Mouse (Mus musculus) hindbrain, embryonic 10.5 days (tissue): ENCODE data around the gene Wdr91. TPM values are rescaled to one million over a fixed set of nuclear protein-coding genes. Genes with fewer than 3 reads are reported as not detected.

ENCODE experiments used
- DNase-seq: peaks from one replicate; pipeline ENCODE4 v3.0.0-alpha.2; 2017; ENCODE audit warnings: low spot score
- H3K27ac ChIP-seq: fragments of 300-500 bp; sonication (generic); 2 replicates; pipeline ENCODE4 v1.5.1; 2016; ENCODE audit warnings: mild to moderate bottlenecking, moderate library complexity
- H3K27me3 ChIP-seq: fragments of 300-500 bp; sonication (generic); 2 replicates; pipeline ENCODE4 v1.6.1; 2016; ENCODE audit warnings: mild to moderate bottlenecking; ENCODE audit not compliant: poor library complexity, insufficient read depth, severe bottlenecking
- H3K36me3 ChIP-seq: fragments of 300-500 bp; sonication (generic); 2 replicates; pipeline ENCODE4 v1.6.1; 2016; ENCODE audit warnings: mild to moderate bottlenecking, moderate library complexity
- H3K4me1 ChIP-seq: fragments of 300-500 bp; sonication (generic); replicated peaks from 2 replicates; pipeline ENCODE4 v1.6.1; 2016; ENCODE audit warnings: mild to moderate bottlenecking
- H3K4me3 ChIP-seq: fragments of 300-500 bp; sonication (generic); 2 replicates; pipeline ENCODE4 v1.5.1; 2016; ENCODE audit warnings: mild to moderate bottlenecking, moderate library complexity
- H3K9me3 ChIP-seq: fragments of 300-500 bp; sonication (generic); 2 replicates; pipeline ENCODE4 v1.6.1; 2016; ENCODE audit warnings: mild to moderate bottlenecking, moderate library complexity
- WGBS: fragments of 180-500 bp; shearing (Covaris S2); methylation state at CpG from one replicate; pipeline ENCODE4 v1.1.7; 2016; 5-methylcytosine and 5-hydroxymethylcytosine counted together
- polyA plus RNA-seq: library from polyadenylated mRNA; unstranded; fragments of >200 nt; fragmentation: Nextera tagmentation; extraction: Ambion mirVana; gene quantifications from 2 replicates; pipeline ENCODE4 v1.2.1, GENCODE M21; 2016

Gene Wdr91
- polyA plus RNA-seq, 1 experiment from 2014 or later: 13.5 TPM

- no peak for DNase-seq
- peaks cover 24% of the 10 kb centered on the region; the same call in 1 of the 2 replicates for H3K36me3 ChIP-seq
- no peaks in the 10 kb centered on the region for H3K9me3 ChIP-seq
- H3K4me3 ChIP-seq: no peak overlapping the region
- no peaks in the 10 kb centered on the region for H3K27me3 ChIP-seq
- peaks cover 48% of the 10 kb centered on the region for H3K4me1 ChIP-seq
- 90% methylated on average over 10 of the region's 10 CpGs for WGBS
- no peak overlapping the region for H3K27ac ChIP-seq
Observed at GRCm38 (mm10) chr6:34872871-34873270, 37.8 kb downstream of the Wdr91 start.

GRCm38 (mm10) chr6:34871929-34872328 lies 38.7 kb downstream of the Wdr91 start:
- Histone ChIP-seq H3K27me3 (no peaks in the 10 kb centered on the region), H3K4me1 (peaks cover 46% of the 10 kb centered on the region), H3K4me3 (no peak overlapping the region), H3K36me3 (peaks cover 24% of the 10 kb centered on the region; the same call in 1 of the 2 replicates), H3K27ac (no peak overlapping the region), H3K9me3 (no peaks in the 10 kb centered on the region)
- DNase-seq: no peak
- WGBS: 90% methylated on average over 7 of the region's 7 CpGs

- WGBS: 88% methylated on average over 5 of the region's 5 CpGs
- no peak for DNase-seq
- peaks cover 24% of the 10 kb centered on the region; the same call in 1 of the 2 replicates for H3K36me3 ChIP-seq
Observed at GRCm38 (mm10) chr6:34870724-34871123, 40.0 kb downstream of the Wdr91 start.

DNA sequence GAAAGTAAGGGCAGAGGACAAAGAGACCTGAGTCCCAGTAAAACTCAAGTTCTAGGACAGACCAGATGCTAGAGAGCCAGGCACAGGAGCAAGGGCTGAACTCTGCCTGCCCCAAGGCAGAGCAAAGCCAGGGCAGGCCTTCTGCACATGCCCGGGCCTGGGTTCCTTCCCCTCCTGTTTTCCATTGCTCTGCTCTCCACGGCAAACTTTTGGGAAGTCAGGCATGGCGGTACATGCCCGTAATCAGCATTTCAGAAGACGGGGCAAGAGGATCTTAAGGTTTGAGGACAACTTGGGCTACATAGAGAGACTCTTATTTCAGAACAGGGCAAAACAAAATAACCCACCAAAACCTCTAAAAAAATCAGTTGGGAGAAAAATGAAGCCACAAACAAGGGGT lies 40.5 kb downstream of the Wdr91 start:
- H3K4me1 ChIP-seq: peaks cover 47% of the 10 kb centered on the region
- DNase-seq: no peak
- H3K27ac ChIP-seq: peak overlapping the region; percentile 72
- H3K36me3 ChIP-seq: peaks cover 21% of the 10 kb centered on the region; the same call in 1 of the 2 replicates
- no peaks in the 10 kb centered on the region for H3K9me3 ChIP-seq
- H3K27me3 ChIP-seq: no peaks in the 10 kb centered on the region
- H3K4me3 ChIP-seq: no peak overlapping the region
- 85% methylated on average over 5 of the region's 5 CpGs for WGBS

More at GRCm38 (mm10) chr6:34870724-34871123, 40.0 kb downstream of the Wdr91 start:
- H3K4me3 ChIP-seq: no peak overlapping the region
- H3K9me3 ChIP-seq: no peaks in the 10 kb centered on the region
- H3K27ac ChIP-seq: peak overlapping the region; percentile 16; the same call in 1 of the 2 replicates
- no peaks in the 10 kb centered on the region for H3K27me3 ChIP-seq
- peaks cover 46% of the 10 kb centered on the region for H3K4me1 ChIP-seq

DNA sequence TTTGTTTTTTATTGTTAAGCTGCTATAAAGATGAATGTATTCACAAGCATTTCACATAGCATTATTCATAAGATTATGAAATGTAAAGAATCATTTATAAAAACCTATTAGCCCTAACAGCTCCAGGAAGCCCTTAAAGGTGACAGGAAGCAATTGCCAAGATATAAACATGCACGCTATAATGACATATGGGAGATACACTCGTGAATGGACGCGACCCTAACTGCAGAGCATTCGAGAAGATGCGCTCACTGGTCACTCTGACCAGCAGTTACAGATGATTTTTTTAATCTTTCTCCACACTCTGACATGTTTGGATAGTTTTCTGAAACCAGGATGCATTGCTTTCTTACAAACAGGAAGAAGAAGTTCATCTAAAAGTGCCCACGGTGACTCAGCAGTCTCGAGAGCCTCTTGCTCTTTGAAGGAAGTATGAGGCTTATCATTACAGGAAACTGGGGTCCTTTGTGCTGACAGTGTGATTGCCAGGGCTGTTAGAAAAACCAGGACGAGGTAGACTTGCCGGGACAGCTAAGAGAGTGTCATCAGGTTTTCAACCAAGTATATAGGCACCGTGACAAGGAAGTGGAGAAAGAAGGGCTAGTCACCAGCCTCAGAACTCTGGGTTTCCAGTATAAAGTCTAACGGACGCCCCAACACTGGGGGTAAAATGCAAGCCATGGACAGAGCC lies 41.3 kb downstream of the Wdr91 start:
- Histone ChIP-seq H3K4me3 (no peak overlapping the region), H3K27me3 (no peaks in the 10 kb centered on the region), H3K27ac (peak overlapping the region; percentile 72; the same call in 1 of the 2 replicates), H3K4me1 (peaks cover 41% of the 10 kb centered on the region), H3K36me3 (peaks cover 18% of the 10 kb centered on the region; the same call in 1 of the 2 replicates), H3K9me3 (no peaks in the 10 kb centered on the region)
- no peak for DNase-seq
- WGBS: 85% methylated on average over 13 of the region's 13 CpGs

- H3K27ac ChIP-seq: peak overlapping the region; percentile 60
- H3K4me1 ChIP-seq: peaks cover 34% of the 10 kb centered on the region
- no peaks in the 10 kb centered on the region for H3K27me3 ChIP-seq
- no peak overlapping the region for H3K4me3 ChIP-seq
- H3K9me3 ChIP-seq: no peaks in the 10 kb centered on the region
- WGBS: 81% methylated on average over 20 of the region's 20 CpGs
- peaks cover 11% of the 10 kb centered on the region; the same call in 1 of the 2 replicates for H3K36me3 ChIP-seq
- no peak for DNase-seq
Observed at GRCm38 (mm10) chr6:34868507-34869217, 42.0 kb downstream of the Wdr91 start.

GRCm38 (mm10) chr6:34867995-34868350 lies 42.7 kb downstream of the Wdr91 start:
- DNase-seq: no peak
- Histone ChIP-seq H3K9me3 (no peaks in the 10 kb centered on the region), H3K27me3 (no peaks in the 10 kb centered on the region), H3K36me3 (0 out of 2 replicates have a peak, but pooled peaks cover 4% of the 10 kb centered on the region), H3K4me3 (no peak overlapping the region), H3K4me1 (peaks cover 38% of the 10 kb centered on the region), H3K27ac (no peak overlapping the region; the same call in 1 of the 2 replicates)
- WGBS: 77% methylated on average over 10 of the region's 10 CpGs

GRCm38 (mm10) chr6:34867301-34867994 lies 43.2 kb downstream of the Wdr91 start:
- Histone ChIP-seq H3K27me3 (no peaks in the 10 kb centered on the region), H3K9me3 (no peaks in the 10 kb centered on the region), H3K36me3 (no peaks in the 10 kb centered on the region), H3K27ac (peak overlapping the region; percentile 76), H3K4me1 (peaks cover 39% of the 10 kb centered on the region), H3K4me3 (no peak overlapping the region)
- 74% methylated on average over 16 of the region's 16 CpGs for WGBS
- DNase-seq: no peak

DNA sequence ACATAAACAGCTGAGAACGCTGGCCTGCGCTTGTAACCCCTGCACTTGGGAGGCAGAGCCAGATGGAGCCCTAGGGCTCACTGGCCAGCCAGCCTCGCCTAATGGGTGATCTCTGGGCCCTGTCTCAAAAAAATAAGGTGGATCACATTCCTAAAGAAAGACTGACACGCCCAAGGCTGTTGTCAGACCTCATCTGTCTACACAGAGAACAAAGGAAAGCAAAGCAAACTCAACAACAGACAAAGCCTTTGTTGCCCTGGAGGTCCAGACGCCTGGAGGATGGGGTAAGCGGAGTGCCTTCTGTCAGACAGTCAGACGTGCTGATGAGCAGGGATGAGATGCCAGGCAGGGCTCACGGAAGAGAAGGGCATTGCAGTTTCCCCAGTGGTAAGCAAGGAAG lies 43.9 kb downstream of the Wdr91 start:
- WGBS: 29% methylated on average over 8 of the region's 8 CpGs
- Histone ChIP-seq H3K4me3 (no peak overlapping the region), H3K36me3 (no peaks in the 10 kb centered on the region), H3K4me1 (peaks cover 39% of the 10 kb centered on the region), H3K27me3 (no peaks in the 10 kb centered on the region), H3K9me3 (no peaks in the 10 kb centered on the region), H3K27ac (peak overlapping the region; percentile 76)
- no peak for DNase-seq

- no peak overlapping the region for H3K4me3 ChIP-seq
- 62% methylated on average over 7 of the region's 7 CpGs for WGBS
- no peak for DNase-seq
- no peaks in the 10 kb centered on the region for H3K27me3 ChIP-seq
- H3K4me1 ChIP-seq: peaks cover 38% of the 10 kb centered on the region
- H3K36me3 ChIP-seq: no peaks in the 10 kb centered on the region
- H3K9me3 ChIP-seq: no peaks in the 10 kb centered on the region
- H3K27ac ChIP-seq: peak overlapping the region; percentile 76; the same call in 1 of the 2 replicates
Observed at GRCm38 (mm10) chr6:34865711-34866593, 44.7 kb downstream of the Wdr91 start.

DNA sequence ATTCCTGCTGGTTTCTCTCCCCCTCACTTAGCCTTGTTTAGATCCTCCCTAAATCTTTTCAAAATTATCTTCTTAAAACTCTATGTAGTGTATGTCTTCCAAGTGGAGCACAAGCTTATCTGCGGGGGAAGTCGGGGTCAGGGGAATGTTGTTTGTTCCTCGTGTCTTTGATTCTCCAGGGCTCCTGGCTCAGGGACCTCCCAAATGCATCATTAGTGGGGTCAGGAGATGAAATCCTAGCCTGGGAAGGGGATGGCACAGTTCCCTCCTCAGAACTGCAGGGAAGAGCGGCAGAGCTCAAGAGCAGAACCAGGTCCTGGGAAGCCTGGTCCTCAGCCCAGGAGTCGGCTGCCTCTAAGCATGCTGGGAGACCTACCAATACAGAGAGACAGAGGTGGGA lies 45.5 kb downstream of the Wdr91 start:
- Histone ChIP-seq H3K4me1 (peaks cover 36% of the 10 kb centered on the region), H3K9me3 (no peaks in the 10 kb centered on the region), H3K4me3 (no peak overlapping the region), H3K36me3 (no peaks in the 10 kb centered on the region), H3K27ac (0 out of 2 replicates have a peak overlapping the region, but pooled peaks have one; percentile 45), H3K27me3 (no peaks in the 10 kb centered on the region)
- 70% methylated on average over 5 of the region's 5 CpGs for WGBS
- no peak for DNase-seq
